Mouse (Mus musculus) gonadal fat pad, adult 2 months (tissue): Measurements from ENCODE around the gene Mmp17. TPM values are rescaled to one million over a fixed set of nuclear protein-coding genes. Genes with fewer than 3 reads are reported as not detected.
"Not testable (repeated sequence)": the region's sequence is repeated elsewhere in the genome, so short reads cannot be mapped to it uniquely, and the experiment has no call there.

ENCODE experiments used
- DNase-seq: peaks from one replicate; pipeline ENCODE4 v3.0.0-alpha.2; 2012; ENCODE audit warnings: low read depth
- polyA plus RNA-seq: library from polyadenylated mRNA; depleted of rRNA; stranded (reverse); fragments of >200 nt; gene quantifications from 2 replicates; pipeline ENCODE4 v1.2.3, GENCODE M21; 2012; rRNA removed

The Mmp17 gene
- polyA plus RNA-seq, 1 experiment, result 3.3 TPM

- no peak for DNase-seq
These were observed 6.9 kb downstream of the Mmp17 start for GRCm38 (mm10) chr5:129590915-129591314.

GRCm38 (mm10) chr5:129594116-129595114, 10.4 kb downstream of the Mmp17 start:
- no peak for DNase-seq

- DNase-seq, result no peak
These were observed 18.1 kb downstream of the Mmp17 start for GRCm38 (mm10) chr5:129602071-129602487.

GRCm38 (mm10) chr5:129607476-129607875, 23.5 kb downstream of the Mmp17 start:
- DNase-seq, result no peak

GRCm38 (mm10) chr5:129611060-129611459, 27.1 kb downstream of the Mmp17 start:
- DNase-seq, result peak; percentile 13

- DNase-seq, result not testable (repeated sequence)
These were observed 36.6 kb downstream of the Mmp17 start for GRCm38 (mm10) chr5:129620600-129620999.

- no peak for DNase-seq
These were observed 37.4 kb downstream of the Mmp17 start for GRCm38 (mm10) chr5:129621361-129621760.

GRCm38 (mm10) chr5:129626099-129626498, 42.1 kb downstream of the Mmp17 start:
- DNase-seq, result no peak

- not testable (repeated sequence) for DNase-seq
These were observed 42.6 kb downstream of the Mmp17 start for GRCm38 (mm10) chr5:129626586-129626985.

- not testable (repeated sequence) for DNase-seq
These were observed 48.6 kb downstream of the Mmp17 start for GRCm38 (mm10) chr5:129632270-129633250.

GRCm38 (mm10) chr5:129650858-129651257, 66.9 kb downstream of the Mmp17 start:
- DNase-seq, result no peak

GRCm38 (mm10) chr5:129657016-129657415, 73.0 kb downstream of the Mmp17 start:
- DNase-seq, result no peak

GRCm38 (mm10) chr5:129657931-129658330, 74.0 kb downstream of the Mmp17 start:
- DNase-seq, result no peak

Other genes with a start within 250 kb of the Mmp17 start
- gene Sfswap, start 82.9 kb upstream of the Mmp17 start, polyA plus RNA-seq, result 52.8 and 57.0 TPM in 2 replicates
- gene Zfp11, start 85.9 kb downstream of the Mmp17 start, polyA plus RNA-seq, result 1.6 and 2.3 TPM in 2 replicates
- 0.12 TPM in 1 of 2 replicates, not detected in the other for gene Sept14, start 124.3 kb downstream of the Mmp17 start, polyA plus RNA-seq
- gene Mrps17, start 131.3 kb downstream of the Mmp17 start, polyA plus RNA-seq, result 59.5 and 72.4 TPM in 2 replicates
- 55.0 and 57.8 TPM in 2 replicates for gene Nipsnap2, start 140.9 kb downstream of the Mmp17 start, polyA plus RNA-seq
- 56.6 and 95.0 TPM in 2 replicates for gene Psph, start 203.3 kb downstream of the Mmp17 start, polyA plus RNA-seq